Mouse (Mus musculus) intestine, postnatal 0 days (tissue): ENCODE measurements around the gene Stk32c. TPM values are rescaled to one million over a fixed set of nuclear protein-coding genes. Genes with fewer than 3 reads are reported as not detected.

Source experiments
- ATAC-seq: fragments of 200-750 bp; cut with Nextera tagmentation; 2 replicates; pipeline ENCODE4 v1.8.0; 2017; ENCODE audit warnings: mild to moderate bottlenecking, moderate TSS enrichment, moderate library complexity
- H3K27ac ChIP-seq: fragments of 300-500 bp; sonication (generic); 2 replicates; pipeline ENCODE4 v1.5.1; 2014; ENCODE audit warnings: mild to moderate bottlenecking, low read depth, low read length, moderate library complexity
- H3K27me3 ChIP-seq: fragments of 300-500 bp; sonication (generic); replicated peaks from 2 replicates; pipeline ENCODE4 v1.6.1; 2014; ENCODE audit warnings: low read length, mixed read lengths; ENCODE audit not compliant: control insufficient read depth, insufficient read depth
- H3K36me3 ChIP-seq: fragments of 300-500 bp; sonication (generic); 2 replicates; pipeline ENCODE4 v1.6.1; 2014; ENCODE audit warnings: mild to moderate bottlenecking, moderate library complexity; ENCODE audit not compliant: control insufficient read depth, insufficient read depth
- H3K4me1 ChIP-seq: fragments of 300-500 bp; sonication (generic); replicated peaks from 2 replicates; pipeline ENCODE4 v1.6.1; 2014; ENCODE audit warnings: antibody characterized with exemption, low read length, mixed read lengths; ENCODE audit not compliant: control insufficient read depth, insufficient read depth
- H3K4me2 ChIP-seq: fragments of 300-500 bp; sonication (generic); replicated peaks from 2 replicates; pipeline ENCODE4 v1.6.1; 2014; ENCODE audit warnings: low read depth, mild to moderate bottlenecking, moderate library complexity
- H3K4me3 ChIP-seq: fragments of 300-500 bp; sonication (generic); 2 replicates; pipeline ENCODE4 v1.5.1; 2014; ENCODE audit warnings: low read depth, low read length
- H3K9ac ChIP-seq: fragments of 300-500 bp; sonication (generic); 2 replicates; pipeline ENCODE4 v1.6.1; 2014; ENCODE audit warnings: mild to moderate bottlenecking, low read depth, low read length
- H3K9me3 ChIP-seq: fragments of 300-500 bp; sonication (generic); 2 replicates; pipeline ENCODE4 v1.6.1; 2016; ENCODE audit warnings: mixed run types; ENCODE audit not compliant: control insufficient read depth
- CTCF ChIP-seq: sonication (generic); IDR thresholded peaks from 2 replicates; pipeline ENCODE4 v1.5.1; 2016; ENCODE audit warnings: low read depth, mild to moderate bottlenecking, control low read depth, antibody characterized with exemption, moderate library complexity
- WGBS: fragments of 180-500 bp; shearing (Covaris S2); extraction: QIAGEN DNeasy Blood & Tissue Kit; methylation state at CpG from one replicate; pipeline ENCODE4 v1.1.7; 2014; 5-methylcytosine and 5-hydroxymethylcytosine counted together
- polyA plus RNA-seq: library from polyadenylated mRNA; unstranded; fragments of >200 nt; fragmentation: Nextera tagmentation; extraction: Ambion mirVana; gene quantifications from 2 replicates; pipeline ENCODE4 v1.2.1, GENCODE M21; 2015

Stk32c gene
- polyA plus RNA-seq, 1 experiment from 2014 or later = 0.07 TPM

DNA sequence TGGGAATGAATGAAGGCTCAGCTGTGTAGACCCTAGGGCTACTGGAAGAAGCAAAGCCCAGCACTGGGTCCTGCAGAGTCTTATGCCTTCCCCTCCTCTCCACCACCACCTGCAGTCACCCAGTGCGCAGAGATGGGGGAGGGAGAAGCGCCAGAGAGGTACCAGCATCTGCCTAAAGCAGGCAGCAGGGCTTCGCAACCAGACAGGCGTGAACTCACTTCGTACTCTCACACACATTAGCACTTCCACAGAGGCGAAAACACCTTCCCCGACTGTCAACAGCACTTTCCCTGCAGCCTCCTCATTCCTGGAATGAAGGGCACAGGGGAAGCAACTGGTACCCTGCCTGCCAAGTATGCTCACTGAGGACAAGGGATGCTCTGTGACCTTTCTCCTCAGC is 63.7 kb downstream of the Stk32c start:
- H3K4me1 ChIP-seq = no peaks in the 10 kb centered on the region
- WGBS = 29% methylated on average over 7 of the region's 7 CpGs
- H3K36me3 ChIP-seq = no peaks in the 10 kb centered on the region
- no peak overlapping the region for H3K9ac ChIP-seq
- no peaks in the 10 kb centered on the region for H3K27me3 ChIP-seq
- no peak overlapping the region for H3K27ac ChIP-seq
- H3K4me2 ChIP-seq = no peak overlapping the region
- no peak overlapping the region for H3K4me3 ChIP-seq
- no peak for TF ChIP-seq CTCF
- no peaks in the 10 kb centered on the region for H3K9me3 ChIP-seq
- no peak for ATAC-seq

DNA sequence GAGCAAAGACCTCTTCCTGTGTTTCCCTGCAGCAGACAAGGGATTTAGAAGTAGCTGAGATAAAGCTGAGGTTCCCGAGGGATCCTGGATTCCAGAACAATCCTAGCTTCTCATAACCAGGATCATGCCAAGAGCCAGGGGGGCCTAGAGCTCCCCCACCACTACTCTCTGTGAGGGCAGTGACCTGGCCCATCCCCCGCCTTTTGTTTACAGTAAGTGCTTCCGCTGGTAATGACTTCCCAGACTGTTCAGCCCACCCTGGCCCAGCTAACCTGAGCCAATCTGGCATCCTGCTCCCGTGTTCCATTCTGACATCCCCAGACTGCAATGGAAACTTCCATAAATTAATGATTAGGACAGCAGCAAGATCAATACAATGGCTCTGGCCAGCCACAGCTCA is 65.7 kb downstream of the Stk32c start:
- no peak for ATAC-seq
- H3K9me3 ChIP-seq = no peaks in the 10 kb centered on the region
- no peaks in the 10 kb centered on the region for H3K27me3 ChIP-seq
- no peaks in the 10 kb centered on the region for H3K36me3 ChIP-seq
- no peaks in the 10 kb centered on the region for H3K4me1 ChIP-seq
- no peak overlapping the region for H3K4me3 ChIP-seq
- H3K27ac ChIP-seq = no peak overlapping the region
- 35% methylated on average over 4 of the region's 4 CpGs for WGBS
- no peak overlapping the region for H3K9ac ChIP-seq
- TF ChIP-seq CTCF = no peak
- no peak overlapping the region for H3K4me2 ChIP-seq

DNA sequence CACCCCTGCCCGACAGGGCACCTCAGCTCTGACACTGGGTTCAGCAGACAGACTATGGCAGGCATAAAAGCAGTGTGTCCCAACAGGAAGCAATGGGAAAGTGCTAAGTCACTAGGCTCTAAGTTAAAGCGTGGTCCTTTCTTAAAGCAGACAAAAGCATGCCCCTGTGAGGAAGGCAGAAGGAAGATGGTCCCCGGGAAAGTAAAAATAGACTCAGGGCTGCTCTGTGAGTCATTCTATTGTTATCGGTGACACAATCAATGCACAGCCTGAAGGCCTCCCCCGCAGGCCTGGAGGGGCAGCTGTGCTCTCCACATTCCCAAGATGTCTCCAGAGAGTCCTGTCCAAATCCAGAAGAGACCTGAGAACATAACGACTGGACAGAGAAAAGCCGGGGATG is 67.2 kb downstream of the Stk32c start:
- Histone ChIP-seq H3K36me3 (no peaks in the 10 kb centered on the region), H3K27ac (no peak overlapping the region), H3K9me3 (no peaks in the 10 kb centered on the region), H3K9ac (no peak overlapping the region), H3K4me2 (no peak overlapping the region), H3K4me1 (no peaks in the 10 kb centered on the region), H3K4me3 (no peak overlapping the region), H3K27me3 (no peaks in the 10 kb centered on the region)
- no peak for ATAC-seq
- no peak for TF ChIP-seq CTCF
- WGBS = 67% methylated on average over 7 of the region's 7 CpGs

DNA sequence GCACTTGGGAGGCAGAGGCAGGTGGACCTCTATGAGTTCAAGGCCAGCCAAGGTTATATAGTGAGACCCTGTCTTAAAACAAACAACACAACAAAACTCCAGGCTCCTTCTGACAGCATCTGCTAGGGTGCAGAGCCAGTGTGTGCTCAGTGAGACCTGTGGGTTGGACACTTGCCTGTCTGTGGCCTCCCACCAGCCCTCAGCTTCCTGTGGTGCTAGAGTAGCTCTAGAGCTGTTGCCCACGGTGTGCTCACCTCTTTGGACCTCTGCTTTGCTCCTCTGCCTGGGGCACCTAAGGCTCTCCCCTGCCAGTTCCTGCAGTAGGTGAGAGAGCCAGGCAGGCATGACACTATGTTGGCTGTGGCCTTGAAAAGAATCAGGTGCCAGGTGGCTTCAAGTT is 69.3 kb downstream of the Stk32c start:
- H3K27ac ChIP-seq = no peak overlapping the region
- TF ChIP-seq CTCF = no peak
- no peak overlapping the region for H3K4me3 ChIP-seq
- no peak overlapping the region for H3K4me2 ChIP-seq
- H3K9ac ChIP-seq = no peak overlapping the region
- H3K9me3 ChIP-seq = no peaks in the 10 kb centered on the region
- ATAC-seq = no peak
- WGBS = 45% methylated on average over 1 of the region's 1 CpGs
- H3K4me1 ChIP-seq = no peaks in the 10 kb centered on the region
- no peaks in the 10 kb centered on the region for H3K36me3 ChIP-seq
- no peaks in the 10 kb centered on the region for H3K27me3 ChIP-seq

DNA sequence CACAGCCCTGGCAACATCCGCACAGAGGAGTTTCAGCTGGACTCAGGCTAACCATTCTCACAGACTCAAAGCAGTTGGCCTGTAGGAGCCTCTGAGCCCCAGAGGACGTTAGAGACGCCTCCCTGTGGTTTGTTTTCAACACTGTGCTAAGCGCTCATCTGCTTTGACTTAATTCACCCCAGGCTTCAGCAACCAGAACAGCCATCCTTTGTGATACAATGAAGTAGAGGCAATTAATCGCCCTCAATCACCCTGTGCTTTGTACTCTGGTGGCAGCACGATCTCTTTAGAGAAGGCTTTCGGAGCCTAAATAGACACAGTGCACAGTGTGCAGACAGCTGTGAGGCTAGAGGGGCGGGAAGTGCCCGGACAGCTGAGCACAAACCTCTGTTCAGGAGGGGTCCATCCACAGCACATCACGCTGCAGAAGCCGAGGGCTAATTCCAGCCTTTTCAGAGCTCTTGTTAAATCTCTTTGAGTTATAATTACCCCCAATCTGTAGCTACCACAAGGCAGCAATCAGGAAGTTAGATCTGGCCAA is 73.1 kb downstream of the Stk32c start:
- H3K4me2 ChIP-seq = no peak overlapping the region
- no peaks in the 10 kb centered on the region for H3K9me3 ChIP-seq
- WGBS = 36% methylated on average over 11 of the region's 11 CpGs
- H3K4me1 ChIP-seq = no peaks in the 10 kb centered on the region
- H3K36me3 ChIP-seq = no peaks in the 10 kb centered on the region
- H3K9ac ChIP-seq = no peak overlapping the region
- no peak overlapping the region for H3K27ac ChIP-seq
- peak; percentile 32 for TF ChIP-seq CTCF
- H3K27me3 ChIP-seq = no peaks in the 10 kb centered on the region
- no peak overlapping the region for H3K4me3 ChIP-seq
- no peak for ATAC-seq

DNA sequence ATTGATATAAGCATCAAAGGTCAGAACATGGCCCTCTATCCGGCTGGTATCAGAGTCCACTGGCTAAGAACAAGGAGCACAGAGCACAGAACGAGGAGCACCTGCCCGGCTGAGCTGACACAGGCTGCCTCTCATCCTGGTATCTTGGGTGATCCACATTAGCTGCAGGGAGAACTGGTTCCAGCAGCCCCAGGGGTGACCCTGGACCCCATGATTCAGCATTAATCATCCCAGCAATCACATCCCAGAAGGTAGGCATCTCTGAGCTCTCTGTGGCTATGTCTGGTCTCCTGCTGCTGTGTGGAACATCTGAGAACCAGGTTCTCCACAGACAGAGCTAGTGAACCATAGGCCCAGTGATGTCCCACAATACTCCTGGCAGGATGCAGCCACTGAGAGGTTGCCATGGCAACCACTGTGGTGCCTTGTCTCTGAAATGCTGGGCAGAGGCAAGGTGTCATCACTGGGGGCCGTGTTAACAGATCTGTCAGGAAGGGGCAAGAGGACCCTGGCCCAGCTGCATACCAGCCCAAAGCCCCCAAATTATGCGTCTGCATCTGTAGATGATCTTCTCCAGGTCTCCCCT is 76.1 kb downstream of the Stk32c start:
- H3K9ac ChIP-seq = no peak overlapping the region
- no peak overlapping the region for H3K4me3 ChIP-seq
- no peak for ATAC-seq
- no peaks in the 10 kb centered on the region for H3K4me1 ChIP-seq
- no peaks in the 10 kb centered on the region for H3K9me3 ChIP-seq
- H3K27me3 ChIP-seq = no peaks in the 10 kb centered on the region
- H3K27ac ChIP-seq = no peak overlapping the region
- no peak overlapping the region for H3K4me2 ChIP-seq
- no peaks in the 10 kb centered on the region for H3K36me3 ChIP-seq
- 60% methylated on average over 5 of the region's 5 CpGs for WGBS
- no peak for TF ChIP-seq CTCF

DNA sequence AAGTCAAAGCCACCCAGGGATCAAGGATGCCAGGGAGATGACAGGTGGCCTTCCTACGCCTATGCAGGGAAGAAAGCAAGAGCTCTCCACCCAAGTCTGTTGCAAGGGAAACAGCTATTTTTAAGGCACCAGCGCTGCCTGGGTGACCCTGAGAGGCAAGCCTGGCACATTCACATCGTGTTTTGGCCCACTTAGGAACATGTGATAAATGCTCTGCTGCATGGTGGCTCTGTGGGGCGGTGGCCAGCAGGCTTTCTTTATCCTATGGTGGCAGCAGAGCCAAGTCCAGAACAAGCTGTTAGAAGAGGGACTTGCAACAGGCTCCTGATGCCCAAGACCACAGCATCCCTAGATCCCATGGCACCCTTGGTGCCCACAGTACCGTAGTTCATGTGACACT is 77.9 kb downstream of the Stk32c start:
- Histone ChIP-seq H3K4me2 (no peak overlapping the region), H3K36me3 (no peaks in the 10 kb centered on the region), H3K27me3 (no peaks in the 10 kb centered on the region), H3K9ac (no peak overlapping the region), H3K9me3 (no peaks in the 10 kb centered on the region), H3K4me1 (no peaks in the 10 kb centered on the region), H3K4me3 (no peak overlapping the region), H3K27ac (no peak overlapping the region)
- TF ChIP-seq CTCF = no peak
- no peak for ATAC-seq
- WGBS = 75% methylated on average over 5 of the region's 5 CpGs
